In genomic region chr10:19459053-19459452, GRCm38 (mm10) we compare ENCODE assay signal across 15 mouse cellular contexts.
DNase-seq lines count a peak whose midpoint lies in the region; ATAC-seq lines count a peak whose summit lies in the region.
"Had no signal": no experiment of that assay in that cellular context is flagged by ENCODE, and none has a peak within 500 bp of the region (broad histone marks: within the 10 kb centered on the region; RNA-seq: fewer than 3 reads in every experiment).

No protein-coding gene starts in this region.

- no peak overlapping the region for H3K9ac ChIP-seq in midbrain, embryonic 13.5 days (replicated peaks)
- H3K9ac ChIP-seq: liver, embryonic 12.5 days; lung, embryonic 15.5 days had no signal

- H3K27ac ChIP-seq in midbrain, embryonic 13.5 days, result no peak overlapping the region
- H3K27ac ChIP-seq: limb, embryonic 10.5 days; liver, embryonic 12.5 days; lung, embryonic 15.5 days had no signal

- H3K4me2 ChIP-seq in midbrain, embryonic 13.5 days (replicated peaks), result peak overlapping the region; percentile 47
- H3K4me2 ChIP-seq: liver, embryonic 12.5 days; lung, embryonic 15.5 days had no signal

- peak; percentile 25 for DNase-seq in embryo, embryonic 11 days
- no peak for DNase-seq in embryo, embryonic 10 days (ENCODE audit: low spot score)
- DNase-seq in retina, postnatal 1 day, result peak; percentile 20
- no peak for DNase-seq in retina, embryonic 14.5 days (ENCODE audit: low spot score)
- DNase-seq in right cerebral cortex, postnatal 25 days, result no peak
- no peak for DNase-seq in gastrocnemius, postnatal 4 days (ENCODE audit: low spot score in 2 of 2)
- no peak for DNase-seq in right cerebral cortex, postnatal 36 days (ENCODE audit: low spot score in 2 of 2)
- DNase-seq: adrenal gland, adult 8-10 months; cerebellum, adult 8-10 months; layer of hippocampus, postnatal 36 days; thymus, postnatal 36 days had no signal

- H3K4me1 ChIP-seq in midbrain, embryonic 13.5 days (replicated peaks), result peaks cover 4% of the 10 kb centered on the region
- H3K4me1 ChIP-seq: limb, embryonic 10.5 days; liver, embryonic 12.5 days; lung, embryonic 15.5 days had no signal

- no peaks in the 10 kb centered on the region for H3K36me3 ChIP-seq in midbrain, embryonic 13.5 days
- H3K36me3 ChIP-seq: limb, embryonic 10.5 days; liver, embryonic 12.5 days; lung, embryonic 15.5 days had no signal

- peak overlapping the region; percentile 25 for H3K4me3 ChIP-seq in midbrain, embryonic 13.5 days (replicated peaks)
- H3K4me3 ChIP-seq: limb, embryonic 10.5 days; liver, embryonic 12.5 days; lung, embryonic 15.5 days had no signal

- WGBS in midbrain, embryonic 13.5 days, result 17% methylated on average over 11 of the region's 11 CpGs

- peak; percentile 45; the same call in 1 of the 2 replicates for ATAC-seq in midbrain, embryonic 13.5 days
- ATAC-seq: liver, embryonic 12.5 days had no signal

- no peaks in the 10 kb centered on the region for H3K9me3 ChIP-seq in midbrain, embryonic 13.5 days
- H3K9me3 ChIP-seq: limb, embryonic 10.5 days; liver, embryonic 12.5 days; lung, embryonic 15.5 days had no signal

- peaks cover 18% of the 10 kb centered on the region for H3K27me3 ChIP-seq in midbrain, embryonic 13.5 days
- H3K27me3 ChIP-seq: liver, embryonic 12.5 days; lung, embryonic 15.5 days had no signal

Comparison
In these comparisons a context has a peak if more than half of its experiments do, and no peak if none do; other contexts are left out.
1. DNase-seq: peak in embryo, embryonic 11 days (single experiment) and retina, postnatal 1 day (single experiment); none in embryo, embryonic 10 days (single experiment), retina, embryonic 14.5 days (single experiment), right cerebral cortex, postnatal 25 days (single experiment), gastrocnemius, postnatal 4 days (0 of 2) and right cerebral cortex, postnatal 36 days (0 of 2).